Mouse (Mus musculus) layer of hippocampus, adult 2 months (tissue): Measurements from ENCODE around the gene Pde4d. TPM values are rescaled to one million over a fixed set of nuclear protein-coding genes. Genes with fewer than 3 reads are reported as not detected.

ENCODE experiments used
- DNase-seq, 2 experiments: peaks; one replicate each; pipeline ENCODE4 v3.0.0; 2022; ENCODE audit warnings: low spot score in 2 of 2
- H3K27ac ChIP-seq: fragments of 200-600 bp; 2 replicates; pipeline ENCODE4 v1.8.1; 2022
- H3K4me3 ChIP-seq: fragments of 200-600 bp; 2 replicates; pipeline ENCODE4 v1.8.1; 2022; ENCODE audit warnings: mild to moderate bottlenecking
- CTCF ChIP-seq: fragments of 200-600 bp; conservative IDR thresholded peaks from 2 replicates; pipeline ENCODE4 v1.8.1; 2022; ENCODE audit warnings: antibody characterized with exemption, mild to moderate bottlenecking, moderate library complexity
- total RNA-seq, 2 experiments: library from RNA; stranded (reverse); gene quantifications; 2 replicates each; pipeline ENCODE4 v1.2.3; 2021

Gene Pde4d
- total RNA-seq, 2 experiments from 2014 or later: 72.2 to 73.8 TPM

GRCm38 (mm10) chr13:109539371-109539770 is 1089.6 kb downstream of the Pde4d start:
- TF ChIP-seq CTCF: no peak
- DNase-seq: no peak
- H3K27ac ChIP-seq: no peak overlapping the region
- no peak overlapping the region for H3K4me3 ChIP-seq

- Histone ChIP-seq H3K27ac (peak overlapping the region; percentile 21; the same call in 1 of the 2 replicates), H3K4me3 (no peak overlapping the region)
- DNase-seq: no peak
- no peak for TF ChIP-seq CTCF
Observed at GRCm38 (mm10) chr13:109544646-109545045, 1094.9 kb downstream of the Pde4d start.

- H3K27ac ChIP-seq: no peak overlapping the region
- no peak for TF ChIP-seq CTCF
Observed at GRCm38 (mm10) chr13:109546337-109546736, 1096.6 kb downstream of the Pde4d start.

GRCm38 (mm10) chr13:109547006-109547587 is 1097.3 kb downstream of the Pde4d start:
- DNase-seq: no peak
- Histone ChIP-seq H3K4me3 (no peak overlapping the region), H3K27ac (no peak overlapping the region)
- TF ChIP-seq CTCF: no peak

More at GRCm38 (mm10) chr13:109546337-109546736, 1096.6 kb downstream of the Pde4d start:
- H3K4me3 ChIP-seq: no peak overlapping the region
- DNase-seq: no peak

- Histone ChIP-seq H3K27ac (no peak overlapping the region), H3K4me3 (no peak overlapping the region)
- DNase-seq: peak; percentile 73 to 79
- TF ChIP-seq CTCF: peak; percentile 77
Observed at GRCm38 (mm10) chr13:109547700-109548099, 1098.0 kb downstream of the Pde4d start.

GRCm38 (mm10) chr13:109548263-109548662 is 1098.5 kb downstream of the Pde4d start:
- Histone ChIP-seq H3K27ac (no peak overlapping the region), H3K4me3 (no peak overlapping the region)
- no peak for DNase-seq
- TF ChIP-seq CTCF: peak; percentile 66

- peak in 1 of 2 experiments; percentile 55 for DNase-seq
- H3K27ac ChIP-seq: 0 out of 2 replicates have a peak overlapping the region, but pooled peaks have one; percentile 33
- TF ChIP-seq CTCF: no peak
- H3K4me3 ChIP-seq: no peak overlapping the region
Observed at GRCm38 (mm10) chr13:109548771-109549555, 1099.2 kb downstream of the Pde4d start.

- no peak for DNase-seq
- no peak for TF ChIP-seq CTCF
- no peak overlapping the region for H3K4me3 ChIP-seq
- H3K27ac ChIP-seq: no peak overlapping the region
Observed at GRCm38 (mm10) chr13:109551836-109552235, 1102.1 kb downstream of the Pde4d start.

GRCm38 (mm10) chr13:109555513-109555912 is 1105.8 kb downstream of the Pde4d start:
- H3K4me3 ChIP-seq: no peak overlapping the region
- DNase-seq: no peak
- no peak for TF ChIP-seq CTCF
- no peak overlapping the region for H3K27ac ChIP-seq

GRCm38 (mm10) chr13:109556853-109557252 is 1107.1 kb downstream of the Pde4d start:
- H3K27ac ChIP-seq: no peak overlapping the region
- H3K4me3 ChIP-seq: no peak overlapping the region
- TF ChIP-seq CTCF: no peak
- no peak for DNase-seq

- peak; percentile 59 to 61 for DNase-seq
- H3K4me3 ChIP-seq: no peak overlapping the region
- peak; percentile 91 for TF ChIP-seq CTCF
- H3K27ac ChIP-seq: no peak overlapping the region
Observed at GRCm38 (mm10) chr13:109558341-109559257, 1108.9 kb downstream of the Pde4d start.

- Histone ChIP-seq H3K4me3 (no peak overlapping the region), H3K27ac (no peak overlapping the region)
- DNase-seq: no peak
- no peak for TF ChIP-seq CTCF
Observed at GRCm38 (mm10) chr13:109560261-109560660, 1110.5 kb downstream of the Pde4d start.
